Mouse (Mus musculus): Measurements from ENCODE around the gene E130308A19Rik.

Gene E130308A19Rik

GRCm38 (mm10) chr4:59808396-59808795 lies 182.4 kb downstream of the E130308A19Rik start:
- no peak for DNase-seq (ENCODE audit: inconsistent age in 2 of 2, low spot score in 1 of 2)

Measured in adrenal gland, adult (tissue).